Mouse (Mus musculus) layer of hippocampus, adult 11-12 months (tissue): Measurements from ENCODE around the gene Syndig1.
A peak's percentile ranks its signal among the peaks of the same experiment; 100 is the strongest.

Experiments used
- DNase-seq: peaks from one replicate; pipeline ENCODE4 v3.0.0; 2022; ENCODE audit warnings: low spot score

The Syndig1 gene

GRCm38 (mm10) chr2:149982466-149982865 is 153.5 kb downstream of the Syndig1 start:
- no peak for DNase-seq

DNA sequence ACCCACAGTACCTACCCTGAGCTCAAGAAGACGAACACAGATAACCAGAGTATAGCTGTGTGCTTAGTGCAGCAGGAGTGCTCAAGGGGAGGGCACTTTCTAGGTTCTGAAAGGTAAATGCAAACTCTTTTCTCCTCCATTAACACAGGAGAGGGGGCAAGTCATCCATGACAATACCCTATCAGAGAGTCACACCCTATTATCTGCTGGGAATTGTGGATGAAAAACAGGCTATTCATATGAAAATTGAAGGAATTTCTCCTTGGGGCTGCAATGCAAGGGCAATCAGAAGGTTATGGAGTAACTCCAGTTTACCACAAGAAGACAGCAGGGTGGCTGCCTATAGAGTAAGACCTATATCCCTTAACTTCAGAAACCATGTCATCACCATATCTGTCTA is 154.1 kb downstream of the Syndig1 start:
- no peak for DNase-seq

GRCm38 (mm10) chr2:149987610-149988009 is 158.6 kb downstream of the Syndig1 start:
- DNase-seq: no peak

DNA sequence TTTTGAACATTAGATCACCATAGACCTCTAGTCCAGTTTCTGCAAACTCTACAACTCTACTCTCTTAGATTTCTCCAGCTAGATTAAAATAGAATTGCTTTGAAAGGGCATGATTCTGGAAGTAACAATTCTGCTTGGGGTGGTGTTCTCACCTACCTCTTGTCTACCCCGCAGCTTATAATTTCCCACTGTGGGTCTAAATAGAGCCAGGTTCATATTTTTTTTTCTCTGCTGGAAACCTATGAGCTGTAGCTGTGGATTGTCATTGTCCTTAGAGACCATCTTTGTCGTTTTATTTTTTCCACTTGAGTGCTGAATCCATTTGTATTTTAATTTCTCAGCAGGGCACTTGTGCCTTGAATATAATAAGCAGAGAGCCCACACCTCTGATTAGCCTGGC is 162.5 kb downstream of the Syndig1 start:
- DNase-seq: no peak

DNA sequence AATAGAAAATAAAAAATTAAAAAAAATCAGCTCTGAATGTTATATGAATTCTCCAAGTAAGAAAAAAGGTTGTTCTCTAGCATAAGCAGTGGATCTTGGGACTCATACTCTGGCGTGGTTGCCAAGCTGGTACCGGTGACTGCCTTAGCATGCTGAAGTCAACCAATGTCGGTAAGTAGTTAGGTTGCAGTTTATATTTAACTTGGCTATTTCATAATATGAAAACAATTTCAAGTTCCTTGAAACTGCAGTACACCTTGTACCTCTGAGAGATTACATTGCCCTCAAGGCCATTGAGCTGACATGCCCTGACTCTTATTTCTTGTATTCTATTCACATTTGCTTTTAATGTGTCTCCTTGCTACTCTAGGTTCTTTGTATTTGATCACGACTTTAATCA is 163.9 kb downstream of the Syndig1 start:
- no peak for DNase-seq

- no peak for DNase-seq
These were observed 167.5 kb downstream of the Syndig1 start for GRCm38 (mm10) chr2:149996382-149996964.

GRCm38 (mm10) chr2:149997657-149998056 is 168.6 kb downstream of the Syndig1 start:
- no peak for DNase-seq

- no peak for DNase-seq
These were observed 169.5 kb downstream of the Syndig1 start for GRCm38 (mm10) chr2:149998373-149999108.

GRCm38 (mm10) chr2:150000564-150000963 is 171.6 kb downstream of the Syndig1 start:
- no peak for DNase-seq

DNA sequence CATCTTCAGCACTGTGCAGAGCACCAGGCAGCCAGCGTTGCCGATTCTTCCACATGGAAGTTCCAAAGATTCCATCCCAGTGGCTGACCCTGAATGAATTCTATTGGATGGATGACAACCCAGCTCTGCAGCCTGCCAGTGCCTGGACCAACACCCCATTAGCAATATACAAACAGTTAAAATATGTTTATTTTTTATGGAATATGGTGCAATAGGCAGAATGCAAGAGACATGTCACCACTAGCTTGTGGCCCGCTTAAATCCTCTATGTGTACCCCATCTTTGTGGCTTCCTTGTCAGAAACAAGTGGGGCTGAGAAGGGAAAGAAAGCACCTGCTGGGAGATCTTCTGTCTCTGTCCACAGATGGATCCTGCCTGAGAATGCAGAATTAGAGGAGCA is 174.5 kb downstream of the Syndig1 start:
- DNase-seq: no peak

- DNase-seq: no peak
These were observed 183.9 kb downstream of the Syndig1 start for GRCm38 (mm10) chr2:150012787-150013346.

- DNase-seq: no peak
These were observed 184.8 kb downstream of the Syndig1 start for GRCm38 (mm10) chr2:150013785-150014184.

DNA sequence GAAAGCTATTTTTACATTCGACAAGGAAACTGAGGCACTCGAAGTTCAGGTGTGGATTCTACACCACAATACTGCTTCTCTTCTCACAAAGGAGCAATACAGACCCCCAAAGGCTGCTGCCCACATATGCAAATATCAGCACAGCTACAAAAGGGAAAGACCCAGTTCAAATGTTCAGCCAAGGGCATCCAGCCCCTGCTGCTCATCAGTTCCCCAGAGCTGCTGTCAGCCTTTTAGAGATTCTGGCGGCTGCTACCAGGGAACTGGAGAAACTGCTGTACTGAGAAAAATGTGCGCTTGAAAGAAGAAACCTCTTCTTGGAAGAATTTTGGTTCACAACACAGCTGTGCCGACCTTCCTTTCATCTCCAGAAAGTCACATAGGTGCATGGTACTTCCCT is 187.3 kb downstream of the Syndig1 start:
- no peak for DNase-seq

DNA sequence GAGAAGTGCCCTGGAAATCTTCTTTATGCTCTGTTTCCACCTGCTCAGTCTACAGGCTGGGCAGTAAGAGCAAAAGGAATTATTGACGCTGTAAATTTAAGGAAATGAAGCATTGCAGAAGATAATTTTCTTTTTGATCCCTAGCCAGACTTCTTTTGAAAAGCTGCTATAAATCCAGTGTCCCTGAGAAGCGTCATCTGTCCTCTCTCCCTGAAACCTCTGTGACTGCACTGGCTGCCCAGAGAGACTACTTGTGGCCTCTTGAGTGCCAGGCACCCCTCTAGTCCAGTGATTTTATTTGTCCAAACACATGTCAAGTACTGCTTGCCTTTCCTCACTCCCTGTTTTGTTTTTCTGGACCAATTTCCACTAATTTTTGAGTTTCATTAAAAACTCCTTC is 191.7 kb downstream of the Syndig1 start:
- no peak for DNase-seq

- peak; percentile 6 for DNase-seq
These were observed 194.9 kb downstream of the Syndig1 start for GRCm38 (mm10) chr2:150023873-150024339.

GRCm38 (mm10) chr2:150043531-150043930 is 214.5 kb downstream of the Syndig1 start:
- no peak for DNase-seq
